Mouse (Mus musculus) embryonic fibroblast, embryonic 13.5 days (primary cell): ENCODE measurements at regions not wholly inside any gene's neighbourhood (a gene's known extent, or its start where the extent isn't known, plus 50 kb on each side); places are given as distances from the start of the nearest gene placed in this dataset.

Source experiments
- H3K27ac ChIP-seq: 2 replicates; pipeline ENCODE4 v1.5.1; 2012; ENCODE audit warnings: low read length, control low read depth, inconsistent platforms; ENCODE audit not compliant: insufficient read depth
- H3K4me1 ChIP-seq: 2 replicates; pipeline ENCODE4 v1.6.1; 2011; ENCODE audit warnings: low read length; ENCODE audit not compliant: control insufficient read depth, insufficient read depth
- H3K4me3 ChIP-seq: 2 replicates; pipeline ENCODE4 v1.5.1; 2011; ENCODE audit warnings: mild to moderate bottlenecking, control low read depth, low read length; ENCODE audit not compliant: insufficient read depth
- CTCF ChIP-seq: IDR thresholded peaks from 2 replicates; pipeline ENCODE4 v1.5.1; 2011; ENCODE audit warnings: mild to moderate bottlenecking, control low read depth, low read length, moderate library complexity, borderline replicate concordance; ENCODE audit not compliant: insufficient read depth
- POLR2A ChIP-seq: IDR thresholded peaks from 2 replicates; pipeline ENCODE4 v1.6.1; 2011; ENCODE audit warnings: low read depth, mild to moderate bottlenecking, control low read depth, low read length, moderate library complexity

DNA sequence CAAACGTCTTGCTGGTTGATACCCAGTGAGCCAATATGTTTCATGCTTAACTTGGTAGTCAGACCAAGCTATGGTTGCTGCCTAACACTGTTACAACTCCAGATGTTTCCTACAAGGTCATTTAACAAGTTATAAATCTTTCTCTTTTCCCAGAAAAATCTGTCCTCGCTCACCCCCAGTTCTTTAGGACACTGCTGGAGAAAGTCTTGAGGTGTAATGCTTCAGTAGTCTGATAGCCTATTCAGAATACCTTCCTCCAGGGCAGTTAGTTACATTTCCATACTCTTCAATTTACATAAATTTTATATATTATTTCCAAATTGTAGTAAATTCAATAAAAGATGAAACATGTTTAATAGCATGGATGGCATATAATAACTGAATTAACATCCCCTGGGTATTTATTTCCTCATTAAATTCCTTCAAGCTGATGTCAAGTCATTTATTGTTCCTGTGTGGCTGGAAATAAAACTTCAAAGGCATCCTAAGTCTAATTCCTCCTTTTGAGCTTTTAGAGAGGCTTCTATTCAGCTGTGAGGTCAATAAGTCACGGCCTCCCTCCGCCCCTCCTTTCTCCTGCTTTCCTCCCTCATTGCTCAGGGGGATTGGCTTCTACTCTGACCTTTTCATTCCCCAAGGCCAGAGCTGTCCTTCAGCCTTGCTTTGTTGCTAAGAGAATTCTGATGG is 738.4 kb upstream of the Chrm3 start:
- H3K27ac ChIP-seq: no peak overlapping the region
- TF ChIP-seq POLR2A (no peak), CTCF (no peak)
- H3K4me3 ChIP-seq: no peak overlapping the region
- H3K4me1 ChIP-seq: no peaks in the 10 kb centered on the region

DNA sequence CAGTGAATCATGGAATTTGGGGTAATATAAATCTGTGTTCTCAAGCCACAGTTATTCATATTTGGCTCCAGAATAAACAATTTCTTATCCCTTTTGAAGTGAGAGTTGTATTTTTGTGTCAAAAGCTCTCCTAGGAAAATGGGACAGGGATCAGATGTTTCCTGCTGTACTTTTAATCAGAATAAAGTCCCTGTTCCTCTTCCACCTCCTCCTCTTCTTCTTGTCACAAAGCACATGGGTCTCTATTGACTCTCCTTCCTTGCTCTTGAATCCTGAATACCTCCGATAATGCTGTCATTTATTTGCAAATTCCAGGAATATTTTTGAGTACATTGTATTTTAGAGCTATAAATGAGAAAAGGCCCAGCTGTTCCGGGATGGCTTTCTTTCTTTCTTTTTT is 732.3 kb upstream of the Chrm3 start:
- Histone ChIP-seq H3K4me1 (no peaks in the 10 kb centered on the region), H3K4me3 (no peak overlapping the region), H3K27ac (no peak overlapping the region)
- TF ChIP-seq CTCF (no peak), POLR2A (no peak)
